In the genomic region with DNA sequence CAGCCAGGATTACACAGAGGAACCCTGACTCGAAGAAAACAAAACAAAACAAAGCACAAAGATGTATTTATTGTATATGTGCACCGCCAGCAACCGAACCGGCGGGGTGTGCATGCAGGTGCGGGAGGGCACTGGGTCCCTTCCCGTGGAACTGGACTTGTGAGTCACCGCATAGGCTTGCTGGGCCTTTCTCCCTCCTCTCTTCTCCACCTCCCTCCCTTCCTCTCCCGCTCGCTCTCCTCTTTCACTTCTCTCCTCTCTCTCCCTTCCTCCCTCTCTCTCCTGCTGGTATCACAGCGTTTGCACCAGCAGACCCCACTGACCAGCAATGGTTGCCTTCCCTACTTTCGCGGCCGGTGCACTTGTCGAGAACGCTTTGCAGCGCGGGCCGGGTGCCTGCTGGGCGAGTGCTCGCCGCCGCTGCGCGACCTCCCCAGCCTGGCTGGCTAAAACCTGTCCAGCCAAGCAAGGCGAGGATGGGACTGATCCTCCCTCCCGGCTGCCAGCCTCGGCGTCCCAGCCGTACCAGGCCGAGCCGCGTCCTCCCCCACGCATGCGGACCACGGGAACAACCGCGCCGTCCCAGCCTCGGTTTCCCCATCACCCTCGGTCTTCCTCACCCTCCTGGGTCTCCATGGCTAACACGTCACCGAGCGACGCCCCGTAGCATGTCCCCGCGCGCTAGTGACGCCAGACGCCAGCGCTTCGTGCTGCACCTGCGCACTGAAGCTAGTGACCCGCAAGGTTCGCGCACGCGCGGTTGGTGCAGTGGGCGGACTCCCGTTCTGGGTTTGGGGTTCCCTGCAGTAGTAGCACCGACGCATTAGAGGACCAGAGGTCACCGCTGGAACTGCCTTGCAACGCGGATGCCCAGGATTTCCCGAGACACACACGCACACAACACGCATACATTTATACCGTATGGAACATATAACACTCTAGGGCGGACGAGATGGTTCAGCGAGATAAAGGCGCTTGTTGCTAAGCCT, we compare ENCODE assay signal across 8 mouse cellular contexts. TPM values are rescaled to one million over a fixed set of nuclear protein-coding genes. Genes with fewer than 3 reads are reported as not detected.
DNase-seq lines count a peak whose midpoint lies in the region; ATAC-seq lines count a peak whose summit lies in the region.

A gene (minus strand): TSS at position 725 of the 989 bp plus-strand sequence.

- intact Hi-C loops in gastrocnemius, postnatal 14 days (cut with DNase I; ENCODE audit: low total_unique reads), result no loop called here
- intact Hi-C loops in left cerebral cortex, postnatal 10 days (cut with DNase I), result loop anchor here (1.0 kb wide), 1 partner anchor 406 kb away; no protein-coding TSS in a partner anchor

- DNase-seq in adrenal gland, adult (ENCODE audit: inconsistent age in 2 of 2, low spot score in 1 of 2), result peak; percentile 99
- DNase-seq in embryo, embryonic 10.5 days (ENCODE audit: low spot score), result peak; percentile 99
- DNase-seq in gastrocnemius, postnatal 14 days, result peak; percentile 99
- DNase-seq in left cerebral cortex, postnatal 10 days (ENCODE audit: extremely low spot score in 1 of 2, low spot score in 2 of 2), result peak; percentile 98 to 99
- peak; percentile 100 for DNase-seq in right cerebral cortex, postnatal 25 days
- DNase-seq in urinary bladder, postnatal 4 days (ENCODE audit: low spot score in 2 of 2), result peak; percentile 98 to 99

- ATAC-seq in inflammation-experienced regulatory T-cells, adult 6 months, result peak; percentile 92
- ATAC-seq in megakaryocyte-erythroid progenitor cell, adult 5-6 weeks (replicated peaks; ENCODE audit: low FRiP score, low TSS enrichment, poor library complexity, severe bottlenecking), result peak; percentile 90

RNA-seq across cellular contexts. Expression of the gene that starts here (rescaled TPM):
- 10 to 100 TPM; 12.5 to 13.0 TPM for total RNA-seq in gastrocnemius, postnatal 14 days (2021)
- 10 to 100 TPM; 17.1 to 32.0 (median 20.7) TPM for polyA plus RNA-seq in inflammation-experienced regulatory T-cells, adult 6 months (2017; shearing (Covaris generic))
- 10 to 100 TPM; 26.5 to 30.1 TPM for total RNA-seq in left cerebral cortex, postnatal 10 days (2021)
- total RNA-seq in megakaryocyte-erythroid progenitor cell, adult 5-6 weeks (2014; fragmentation: Nextera tagmentation), result 41.2 and 48.6 TPM in 2 replicates
- 13.7 and 24.8 TPM in 2 replicates for total RNA-seq in megakaryocyte-erythroid progenitor cell, adult 5-6 weeks (2017)

Comparison
In these comparisons a context has a peak if more than half of its experiments do, and no peak if none do; other contexts are left out.
1. Peak in every context shown above with its lines: DNase-seq and ATAC-seq.